Mouse (Mus musculus): Measurements from ENCODE around the gene Adgrg3. TPM values are rescaled to one million over a fixed set of nuclear protein-coding genes. Genes with fewer than 3 reads are reported as not detected.
A peak's percentile ranks its signal among the peaks of the same experiment; 100 is the strongest.

Gene Adgrg3
- polyA plus RNA-seq, 1 experiment from 2014 or later, result 3.1 TPM

DNA sequence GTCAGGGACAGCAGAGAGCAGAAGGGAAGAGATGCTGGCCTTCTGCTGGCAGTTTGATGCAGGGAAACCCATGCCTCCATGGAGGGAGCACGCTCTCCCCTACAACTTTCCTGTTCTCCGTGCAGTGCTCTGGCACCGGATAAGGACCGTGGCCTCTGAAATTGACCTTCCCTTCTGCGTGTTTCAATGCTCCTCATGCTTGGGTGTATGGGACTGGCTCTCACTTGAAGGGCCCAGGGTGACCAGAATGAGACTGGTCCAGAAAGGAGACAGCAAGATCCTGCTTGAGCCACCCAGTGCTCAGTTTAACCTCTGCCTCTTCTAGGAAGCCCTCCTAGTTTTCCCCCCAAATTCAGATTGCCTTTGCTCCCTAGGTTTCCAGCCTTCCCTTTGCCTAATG, 16.3 kb upstream of the Adgrg3 start:
- H3K9ac ChIP-seq, result no peak overlapping the region
- H3K4me2 ChIP-seq, result no peak overlapping the region
- H3K36me3 ChIP-seq, result no peaks in the 10 kb centered on the region
- WGBS, result 76% methylated on average over 5 of the region's 5 CpGs
- no peaks in the 10 kb centered on the region for H3K27me3 ChIP-seq (replicated peaks)
- peak overlapping the region; percentile 36; the same call in 1 of the 2 replicates for H3K27ac ChIP-seq (replicated peaks)
- H3K9me3 ChIP-seq, result no peaks in the 10 kb centered on the region
- H3K4me3 ChIP-seq, result no peak overlapping the region
- ATAC-seq (ENCODE audit: extremely low read depth, insufficient number of reproducible peaks, low FRiP score, low TSS enrichment), result peak; percentile 9; the same call in 1 of the 2 replicates
- peaks cover 55% of the 10 kb centered on the region for H3K4me1 ChIP-seq

DNA sequence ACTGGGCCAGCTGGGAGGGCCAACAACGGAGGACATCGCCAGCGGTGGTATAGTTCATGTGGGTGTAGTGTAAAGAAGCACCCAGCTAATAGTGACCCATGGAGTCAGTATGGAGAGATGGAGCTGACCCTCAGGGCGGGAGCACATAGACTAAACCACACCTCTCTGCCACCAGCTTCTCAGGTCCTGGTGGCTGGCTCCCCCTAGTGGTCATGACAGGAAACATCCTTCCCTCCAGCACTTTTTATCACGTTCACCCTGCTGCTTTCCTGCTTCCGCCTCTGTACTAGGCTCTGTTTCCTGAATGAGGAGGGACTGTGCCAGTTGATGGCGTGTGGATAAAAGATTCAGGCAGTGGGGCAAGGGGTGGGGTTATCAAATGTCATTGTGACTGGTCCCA, 15.8 kb upstream of the Adgrg3 start:
- WGBS, result 6% methylated on average over 7 of the region's 7 CpGs
- Histone ChIP-seq H3K9ac (peak overlapping the region; percentile 20), H3K4me2 (peak overlapping the region; percentile 33), H3K27me3 (replicated peaks) (no peaks in the 10 kb centered on the region), H3K27ac (replicated peaks) (peak overlapping the region; percentile 71), H3K36me3 (no peaks in the 10 kb centered on the region), H3K4me1 (peaks cover 55% of the 10 kb centered on the region), H3K4me3 (no peak overlapping the region), H3K9me3 (no peaks in the 10 kb centered on the region)
- peak; percentile 27; the same call in 1 of the 2 replicates for ATAC-seq (ENCODE audit: extremely low read depth, insufficient number of reproducible peaks, low FRiP score, low TSS enrichment)

- no peaks in the 10 kb centered on the region for H3K27me3 ChIP-seq (replicated peaks)
- ATAC-seq (ENCODE audit: extremely low read depth, insufficient number of reproducible peaks, low FRiP score, low TSS enrichment), result no peak
- no peaks in the 10 kb centered on the region for H3K36me3 ChIP-seq
- peak overlapping the region; percentile 20 for H3K9ac ChIP-seq
- peaks cover 54% of the 10 kb centered on the region for H3K4me1 ChIP-seq
- peak overlapping the region; percentile 33 for H3K4me2 ChIP-seq
- 25% methylated on average over 8 of the region's 8 CpGs for WGBS
- no peaks in the 10 kb centered on the region for H3K9me3 ChIP-seq
- no peak overlapping the region for H3K4me3 ChIP-seq
- peak overlapping the region; percentile 71 for H3K27ac ChIP-seq (replicated peaks)
Observed at GRCm38 (mm10) chr8:95002089-95002655, 15.3 kb upstream of the Adgrg3 start.

DNA sequence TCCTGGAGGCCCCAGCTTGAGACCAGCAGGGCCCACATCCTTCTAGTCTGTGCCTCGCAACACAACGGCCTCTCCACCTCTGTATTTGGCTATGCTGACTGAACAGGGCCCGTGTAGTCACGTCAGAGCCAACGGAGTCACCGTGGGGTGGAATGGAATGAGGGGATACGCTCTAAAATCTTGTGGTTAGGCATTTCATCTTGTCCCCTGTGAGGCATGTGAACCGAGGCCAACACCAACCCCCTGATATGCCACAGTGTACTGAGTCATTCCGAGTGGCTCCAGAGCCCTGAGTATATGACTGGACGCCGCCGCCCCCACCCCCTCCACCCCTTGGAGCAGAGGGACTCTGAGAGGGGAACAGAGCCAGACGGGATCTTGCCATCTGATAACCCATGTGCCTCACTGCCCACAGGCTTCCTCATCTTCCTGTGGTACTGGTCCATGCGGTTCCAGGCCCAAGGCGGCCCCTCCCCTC, 5.0 kb upstream of the Adgrg3 start:
- no peak for ATAC-seq (ENCODE audit: extremely low read depth, insufficient number of reproducible peaks, low FRiP score, low TSS enrichment)
- H3K27me3 ChIP-seq (replicated peaks), result no peaks in the 10 kb centered on the region
- H3K9me3 ChIP-seq, result no peaks in the 10 kb centered on the region
- H3K4me3 ChIP-seq, result no peak overlapping the region
- H3K27ac ChIP-seq (replicated peaks), result no peak overlapping the region
- H3K4me1 ChIP-seq, result no peaks in the 10 kb centered on the region
- H3K36me3 ChIP-seq, result no peaks in the 10 kb centered on the region
- no peak overlapping the region for H3K4me2 ChIP-seq
- 69% methylated on average over 15 of the region's 15 CpGs for WGBS
- H3K9ac ChIP-seq, result no peak overlapping the region

GRCm38 (mm10) chr8:95015866-95016265, 1.6 kb upstream of the Adgrg3 start:
- H3K9me3 ChIP-seq, result no peaks in the 10 kb centered on the region
- no peak overlapping the region for H3K27ac ChIP-seq (replicated peaks)
- no peaks in the 10 kb centered on the region for H3K27me3 ChIP-seq (replicated peaks)
- ATAC-seq (ENCODE audit: extremely low read depth, insufficient number of reproducible peaks, low FRiP score, low TSS enrichment), result no peak
- no peaks in the 10 kb centered on the region for H3K4me1 ChIP-seq
- no peaks in the 10 kb centered on the region for H3K36me3 ChIP-seq
- no peak overlapping the region for H3K4me3 ChIP-seq
- no peak overlapping the region for H3K4me2 ChIP-seq
- no peak overlapping the region for H3K9ac ChIP-seq
- WGBS, result 58% methylated on average over 4 of the region's 4 CpGs

- no peak overlapping the region for H3K4me2 ChIP-seq
- WGBS, result 41% methylated on average over 4 of the region's 4 CpGs
- H3K9me3 ChIP-seq, result no peaks in the 10 kb centered on the region
- H3K36me3 ChIP-seq, result no peaks in the 10 kb centered on the region
- ATAC-seq (ENCODE audit: extremely low read depth, insufficient number of reproducible peaks, low FRiP score, low TSS enrichment), result no peak
- no peak overlapping the region for H3K27ac ChIP-seq (replicated peaks)
- no peak overlapping the region for H3K4me3 ChIP-seq
- no peaks in the 10 kb centered on the region for H3K4me1 ChIP-seq
- H3K9ac ChIP-seq, result no peak overlapping the region
- H3K27me3 ChIP-seq (replicated peaks), result no peaks in the 10 kb centered on the region
Observed at GRCm38 (mm10) chr8:95016684-95017083, 808 bp upstream of the Adgrg3 start.

GRCm38 (mm10) chr8:95017969-95018635, 610 bp downstream of the Adgrg3 start:
- ATAC-seq (ENCODE audit: extremely low read depth, insufficient number of reproducible peaks, low FRiP score, low TSS enrichment), result no peak
- Histone ChIP-seq H3K27ac (replicated peaks) (no peak overlapping the region), H3K4me1 (no peaks in the 10 kb centered on the region), H3K27me3 (replicated peaks) (no peaks in the 10 kb centered on the region), H3K9me3 (no peaks in the 10 kb centered on the region), H3K9ac (no peak overlapping the region), H3K4me2 (no peak overlapping the region), H3K4me3 (no peak overlapping the region), H3K36me3 (no peaks in the 10 kb centered on the region)
- WGBS, result 47% methylated on average over 9 of the region's 9 CpGs

- 33% methylated on average over 12 of the region's 12 CpGs for WGBS
- H3K4me2 ChIP-seq, result peak overlapping the region; percentile 49
- no peaks in the 10 kb centered on the region for H3K36me3 ChIP-seq
- H3K27me3 ChIP-seq (replicated peaks), result no peaks in the 10 kb centered on the region
- no peaks in the 10 kb centered on the region for H3K9me3 ChIP-seq
- peak overlapping the region; percentile 66 for H3K27ac ChIP-seq (replicated peaks)
- peak overlapping the region; percentile 18; the same call in 1 of the 2 replicates for H3K4me3 ChIP-seq
- no peaks in the 10 kb centered on the region for H3K4me1 ChIP-seq
- H3K9ac ChIP-seq, result peak overlapping the region; percentile 69; the same call in 1 of the 2 replicates
- no peak for ATAC-seq (ENCODE audit: extremely low read depth, insufficient number of reproducible peaks, low FRiP score, low TSS enrichment)
Observed at GRCm38 (mm10) chr8:95020293-95020777, 2.8 kb downstream of the Adgrg3 start.

GRCm38 (mm10) chr8:95020821-95021220, 3.3 kb downstream of the Adgrg3 start:
- peak overlapping the region; percentile 69; the same call in 1 of the 2 replicates for H3K9ac ChIP-seq
- ATAC-seq (ENCODE audit: extremely low read depth, insufficient number of reproducible peaks, low FRiP score, low TSS enrichment), result no peak
- peaks cover 5% of the 10 kb centered on the region; the same call in 1 of the 2 replicates for H3K9me3 ChIP-seq
- 58% methylated on average over 10 of the region's 10 CpGs for WGBS
- no peak overlapping the region for H3K4me3 ChIP-seq
- no peaks in the 10 kb centered on the region for H3K4me1 ChIP-seq
- H3K27ac ChIP-seq (replicated peaks), result peak overlapping the region; percentile 66
- H3K27me3 ChIP-seq (replicated peaks), result no peaks in the 10 kb centered on the region
- no peaks in the 10 kb centered on the region for H3K36me3 ChIP-seq
- peak overlapping the region; percentile 49 for H3K4me2 ChIP-seq

GRCm38 (mm10) chr8:95023201-95023600, 5.7 kb downstream of the Adgrg3 start:
- ATAC-seq (ENCODE audit: extremely low read depth, insufficient number of reproducible peaks, low FRiP score, low TSS enrichment), result no peak
- Histone ChIP-seq H3K27ac (replicated peaks) (no peak overlapping the region), H3K9me3 (peaks cover 6% of the 10 kb centered on the region; the same call in 1 of the 2 replicates), H3K36me3 (no peaks in the 10 kb centered on the region), H3K4me3 (no peak overlapping the region), H3K4me1 (no peaks in the 10 kb centered on the region), H3K27me3 (replicated peaks) (no peaks in the 10 kb centered on the region), H3K9ac (no peak overlapping the region), H3K4me2 (no peak overlapping the region)
- 24% methylated on average over 8 of the region's 8 CpGs for WGBS

GRCm38 (mm10) chr8:95024387-95024786, 6.9 kb downstream of the Adgrg3 start:
- Histone ChIP-seq H3K4me2 (no peak overlapping the region), H3K4me1 (no peaks in the 10 kb centered on the region), H3K9me3 (peaks cover 6% of the 10 kb centered on the region; the same call in 1 of the 2 replicates), H3K4me3 (no peak overlapping the region), H3K27ac (replicated peaks) (no peak overlapping the region), H3K9ac (no peak overlapping the region), H3K27me3 (replicated peaks) (no peaks in the 10 kb centered on the region), H3K36me3 (no peaks in the 10 kb centered on the region)
- WGBS, result 72% methylated on average over 4 of the region's 4 CpGs
- no peak for ATAC-seq (ENCODE audit: extremely low read depth, insufficient number of reproducible peaks, low FRiP score, low TSS enrichment)

Data from heart, embryonic 13.5 days (tissue).